Mouse (Mus musculus): Measurements from ENCODE around the gene Pkd2l1. TPM values are rescaled to one million over a fixed set of nuclear protein-coding genes. Genes with fewer than 3 reads are reported as not detected.
A peak's percentile ranks its signal among the peaks of the same experiment; 100 is the strongest.

The Pkd2l1 gene
- total RNA-seq, 2 experiments from 2014 or later = not detected

DNA sequence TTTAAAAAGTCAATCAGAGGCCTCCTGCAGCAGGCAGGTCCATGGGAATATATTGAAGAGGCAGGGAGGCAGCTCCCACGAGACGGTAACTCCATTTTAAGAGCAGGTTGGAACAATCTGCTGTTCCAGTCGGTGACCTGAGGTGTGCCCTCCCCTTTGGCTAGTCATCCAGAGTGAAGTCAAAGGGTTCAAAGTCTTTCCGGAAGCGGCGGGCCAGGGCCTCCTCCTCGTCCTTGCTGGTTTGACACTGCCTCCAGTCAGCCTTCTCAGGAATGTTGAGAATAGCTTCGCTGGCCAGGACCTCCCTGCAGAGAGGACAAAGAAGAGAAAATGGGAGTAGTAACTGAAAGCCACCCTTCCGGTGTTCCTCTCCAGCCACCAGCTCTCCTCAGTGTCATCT, 81.9 kb downstream of the Pkd2l1 start:
- intact Hi-C loops (cut with DNase I) = no loop called here
- DNase-seq = no peak

GRCm38 (mm10) chr19:44108996-44109395, 83.2 kb downstream of the Pkd2l1 start:
- intact Hi-C loops (cut with DNase I) = no loop called here
- no peak for DNase-seq

DNA sequence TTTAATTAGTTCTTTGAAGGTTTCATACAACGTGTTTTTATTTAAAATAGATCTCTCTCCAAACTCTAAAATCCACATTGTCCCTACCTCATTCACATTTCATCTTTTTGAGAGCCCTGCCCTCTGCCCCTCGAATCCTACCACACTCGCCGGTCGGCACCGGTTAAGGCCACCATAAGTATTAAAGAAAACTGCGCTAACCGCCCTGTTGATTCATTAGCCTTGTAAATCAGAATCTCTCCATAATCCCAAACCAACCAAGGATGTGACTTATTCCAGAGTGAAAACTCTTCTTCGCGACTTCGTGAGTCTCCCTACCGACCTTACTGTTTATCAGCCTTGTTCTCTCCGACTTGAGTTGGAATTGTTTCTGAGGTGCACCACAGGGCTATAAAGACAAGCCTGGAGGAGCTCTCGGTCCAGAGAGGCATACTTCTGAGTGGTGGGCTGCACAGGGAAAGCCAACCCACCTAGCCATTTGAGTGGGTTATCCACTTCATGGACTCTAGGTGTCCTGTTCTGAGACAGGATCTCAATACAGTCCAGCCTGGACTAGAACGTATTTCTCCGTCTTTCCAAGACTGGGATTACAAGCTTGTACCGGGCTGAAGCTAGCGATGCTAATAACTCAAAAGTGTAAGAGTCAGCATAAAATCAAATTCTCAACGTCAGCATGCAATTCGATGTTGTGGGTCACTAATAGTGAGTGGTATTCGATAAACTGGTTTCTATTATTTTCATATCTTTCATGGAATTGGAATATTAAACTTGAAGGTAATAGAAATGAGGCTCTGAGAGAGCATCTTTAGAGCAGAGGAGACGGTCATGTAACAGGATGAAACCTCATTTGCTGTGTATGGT, 84.4 kb downstream of the Pkd2l1 start:
- peak in 1 of 2 experiments; percentile 6 for DNase-seq
- intact Hi-C loops (cut with DNase I) = no loop called here

GRCm38 (mm10) chr19:44106831-44107660, 85.2 kb downstream of the Pkd2l1 start, which contains the start of gene Chuk:
Gene Chuk, minus strand, starts transcription at chr19:44107480.
- peak; percentile 96 to 99 for DNase-seq
- intact Hi-C loops (cut with DNase I) = no loop called here

DNA sequence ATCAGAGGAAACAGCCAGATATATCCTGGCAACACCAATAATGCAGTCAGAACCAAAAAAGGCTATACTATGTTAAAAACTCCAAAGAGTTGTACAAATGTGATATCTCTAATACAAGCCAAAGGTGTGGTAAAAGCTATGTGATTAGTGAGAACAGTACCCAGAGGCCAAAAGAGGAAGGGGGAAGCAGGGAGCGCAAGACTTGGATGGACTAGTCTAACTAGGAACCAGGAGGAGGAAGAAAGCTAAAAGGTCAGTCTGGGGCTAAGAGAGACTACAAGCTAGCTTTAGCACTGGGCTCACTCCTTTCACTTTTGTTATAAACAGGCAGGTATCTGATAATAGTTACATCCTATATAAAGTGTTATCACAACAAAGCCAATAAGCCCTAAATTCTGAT, 87.8 kb downstream of the Pkd2l1 start:
- intact Hi-C loops (cut with DNase I) = no loop called here
- DNase-seq = no peak

DNA sequence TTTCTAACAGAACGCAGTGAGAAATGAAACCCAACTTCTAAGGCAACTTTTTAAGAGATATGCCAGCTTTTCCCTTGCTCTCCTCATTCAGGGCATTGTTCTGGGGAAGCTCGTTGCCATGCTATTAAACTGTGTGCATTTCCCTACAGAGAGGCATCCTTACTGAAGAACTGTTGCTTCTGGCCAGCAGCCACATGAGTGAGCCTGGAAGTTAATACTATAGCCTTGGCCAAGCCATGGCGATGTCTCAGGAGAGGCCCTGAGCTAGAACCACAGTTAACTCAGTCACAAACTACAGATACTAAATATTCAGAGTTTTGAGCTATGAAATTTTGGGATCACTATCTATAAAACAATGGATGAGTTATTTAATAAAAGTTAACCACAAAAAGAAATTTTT, 89.2 kb downstream of the Pkd2l1 start:
- intact Hi-C loops (cut with DNase I) = no loop called here
- DNase-seq = no peak

DNA sequence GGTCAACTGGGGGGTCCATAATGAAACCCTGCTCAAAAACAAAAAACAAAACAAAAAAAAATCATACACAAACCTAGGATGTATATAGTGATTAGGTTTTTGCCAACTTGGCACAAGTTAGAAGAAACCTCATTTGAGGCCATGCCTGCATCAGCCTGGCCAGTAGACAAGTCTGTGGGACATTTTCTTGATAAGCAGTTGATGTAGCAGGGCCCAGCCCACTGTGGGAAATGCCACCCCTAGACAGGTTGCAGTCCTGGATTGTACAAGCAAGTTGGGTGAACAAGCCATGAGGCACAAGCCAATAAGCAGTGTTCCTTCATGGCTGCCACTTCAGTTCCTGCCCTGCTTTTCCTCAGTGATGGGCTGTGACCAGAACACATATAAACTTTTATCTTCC, 91.4 kb downstream of the Pkd2l1 start:
- DNase-seq = no peak
- intact Hi-C loops (cut with DNase I) = no loop called here

Other genes starting within 250 kb of the Pkd2l1 start
- under 1 TPM in 1 of 2 experiments, not detected in 1; 0.12 TPM for gene Cpn1, start 205.9 kb downstream of the Pkd2l1 start, total RNA-seq (2021)
- gene Cyp2c23, start 163.2 kb downstream of the Pkd2l1 start, total RNA-seq (2021) = under 1 TPM in 1 of 2 experiments, not detected in 1; 0.15 TPM
- 1 to 10 TPM; 6.0 to 7.3 TPM for gene Erlin1, start 122.7 kb downstream of the Pkd2l1 start, total RNA-seq (2021)
- gene Chuk, start 85.0 kb downstream of the Pkd2l1 start, total RNA-seq (2021) = 10 to 100 TPM; 30.2 to 34.0 TPM
- 10 to 100 TPM in 1 of 2 experiments, 1 to 10 TPM in 1; 9.0 to 11.6 TPM for gene Cwf19l1, start 56.6 kb downstream of the Pkd2l1 start, total RNA-seq (2021)
- 10 to 100 TPM; 12.9 to 15.6 TPM for gene Bloc1s2, start 46.0 kb downstream of the Pkd2l1 start, total RNA-seq (2021)
- gene Scd3, start 10.8 kb upstream of the Pkd2l1 start, total RNA-seq (2021) = not detected
- 10 to 100 TPM; 24.8 to 27.2 TPM for gene Scd2, start 101.2 kb upstream of the Pkd2l1 start, total RNA-seq (2021)
- 10 to 100 TPM; 13.1 to 14.0 TPM for gene Scd4, start 140.7 kb upstream of the Pkd2l1 start, total RNA-seq (2021)
- gene Scd1, start 215.4 kb upstream of the Pkd2l1 start, total RNA-seq (2021) = 10 to 100 TPM; 14.7 to 32.9 TPM

Data from heart, postnatal 14 days (tissue).